Mouse (Mus musculus) spleen, adult 18-20 months (tissue): ENCODE results near the gene Pten.

ENCODE experiments used
- DNase-seq, 2 experiments: peaks; one replicate each; pipeline ENCODE4 v3.0.0; 2022; ENCODE audit warnings: mixed read lengths in 2 of 2

Pten gene

DNA sequence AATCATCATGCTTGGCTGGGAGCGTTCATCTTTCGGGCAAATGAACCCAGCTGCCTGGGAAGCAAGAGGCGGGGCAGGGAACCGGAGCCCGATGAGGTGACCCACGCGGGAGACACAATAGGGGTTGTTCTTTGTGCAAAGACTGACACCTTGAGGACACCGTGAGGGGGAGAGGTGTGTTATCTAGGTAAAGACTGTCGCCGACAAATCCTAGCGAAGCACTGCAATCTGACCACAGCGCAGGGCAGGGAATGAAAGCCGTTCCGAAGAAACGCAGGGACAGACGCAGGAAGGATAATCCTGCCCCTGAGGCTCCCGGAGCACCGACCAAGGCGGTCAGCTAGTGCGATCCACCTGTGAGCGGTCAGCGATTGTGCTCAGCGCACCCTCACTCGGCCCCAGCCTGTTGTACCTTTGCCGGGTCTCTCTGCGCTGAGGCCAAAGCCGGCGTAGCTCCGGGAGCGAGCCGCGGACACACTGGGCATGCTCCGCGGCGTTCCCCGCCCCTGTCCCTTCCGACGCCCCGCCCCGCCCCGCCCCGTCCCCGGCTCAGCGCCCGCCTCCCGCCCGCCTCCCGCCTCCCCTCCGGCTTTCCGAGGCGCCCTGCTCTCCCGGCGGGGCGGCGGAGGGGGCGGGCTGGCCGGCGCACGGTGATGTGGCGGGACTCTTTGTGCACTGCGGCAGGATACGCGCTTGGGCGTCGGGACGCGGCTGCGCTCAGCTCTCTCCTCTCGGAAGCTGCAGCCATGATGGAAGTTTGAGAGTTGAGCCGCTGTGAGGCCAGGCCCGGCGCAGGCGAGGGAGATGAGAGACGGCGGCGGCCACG, at the start of gene Pten:
Pten (plus strand) TSS at position 598 of the 826 bp plus-strand sequence.
- peak; percentile 95 to 96 for DNase-seq

DNA sequence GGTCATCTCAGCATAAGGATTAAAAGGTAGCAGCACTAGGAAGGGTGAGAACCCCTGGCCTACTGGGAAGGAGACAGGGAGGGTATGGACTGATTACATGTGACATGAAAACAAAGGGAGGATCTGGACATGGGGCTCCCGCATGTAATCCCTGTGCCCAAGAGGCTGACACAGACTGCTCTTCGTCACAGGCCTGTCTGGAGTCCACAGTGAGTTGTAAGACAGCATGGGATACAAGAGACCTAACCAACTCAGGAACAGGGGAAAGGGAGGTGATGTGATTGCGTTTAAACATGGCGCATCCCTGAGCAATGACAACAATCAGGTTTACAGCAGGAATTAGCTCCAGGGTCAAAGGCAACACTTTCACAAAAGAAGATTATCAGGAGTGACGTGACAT, 48.3 kb upstream of the Pten start:
- no peak for DNase-seq

DNA sequence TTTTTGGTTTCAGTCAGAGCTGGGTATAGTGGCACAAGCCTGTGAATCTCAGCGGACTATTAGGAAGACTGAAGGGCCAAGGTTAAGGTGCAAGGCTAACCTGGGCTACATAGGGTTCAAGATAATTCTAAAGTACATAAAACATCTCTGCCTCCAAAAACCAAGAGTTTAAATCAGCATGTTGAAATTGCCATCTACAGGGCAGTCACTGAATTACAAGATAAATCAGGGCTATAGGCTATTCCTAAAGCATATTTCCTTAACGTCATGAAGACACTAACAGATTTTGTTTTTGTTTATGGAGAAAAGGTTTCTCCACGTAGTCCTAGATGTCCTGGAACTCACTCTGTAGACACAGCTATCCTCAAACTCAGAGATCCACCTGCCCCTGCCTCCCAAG, 47.0 kb upstream of the Pten start:
- DNase-seq, result no peak

DNA sequence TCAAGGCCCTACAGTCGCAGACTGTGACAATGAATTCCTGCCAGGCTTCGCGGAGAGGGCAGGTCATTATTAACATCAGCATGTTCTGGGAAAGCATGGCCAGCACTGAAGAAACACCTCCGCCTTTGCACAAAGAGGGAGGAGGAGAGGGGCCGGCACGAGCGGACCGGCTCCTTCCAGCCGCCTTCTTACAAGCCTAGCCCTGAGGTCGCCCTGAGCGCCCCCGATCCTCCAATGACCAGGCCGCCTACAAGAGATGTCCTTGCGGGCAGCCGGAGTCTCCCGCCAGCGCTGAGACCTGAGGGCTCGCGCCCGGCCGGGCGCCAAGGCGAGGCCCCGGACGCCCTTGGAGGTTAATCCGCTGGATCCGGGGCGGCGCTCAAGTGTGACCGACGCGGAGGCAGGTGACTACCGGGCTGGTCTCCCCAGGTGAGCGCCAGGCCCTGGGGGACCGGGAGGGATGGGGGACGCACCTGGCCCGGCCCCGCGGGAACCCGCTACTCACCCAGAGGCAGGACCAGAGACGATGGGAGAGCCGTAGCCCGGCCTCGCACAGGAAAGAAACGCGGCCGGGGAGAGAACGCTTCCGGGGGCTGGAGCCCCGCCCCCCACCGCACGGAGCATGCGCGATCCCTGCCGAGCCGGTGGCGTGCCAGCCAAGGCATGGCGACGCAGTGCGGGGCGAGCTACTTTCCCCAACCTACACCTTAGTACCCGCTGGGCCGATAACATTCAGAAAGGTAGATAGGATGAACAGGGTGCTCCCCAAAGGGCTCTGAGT, 45.3 kb upstream of the Pten start:
- peak; percentile 84 to 94 for DNase-seq

DNA sequence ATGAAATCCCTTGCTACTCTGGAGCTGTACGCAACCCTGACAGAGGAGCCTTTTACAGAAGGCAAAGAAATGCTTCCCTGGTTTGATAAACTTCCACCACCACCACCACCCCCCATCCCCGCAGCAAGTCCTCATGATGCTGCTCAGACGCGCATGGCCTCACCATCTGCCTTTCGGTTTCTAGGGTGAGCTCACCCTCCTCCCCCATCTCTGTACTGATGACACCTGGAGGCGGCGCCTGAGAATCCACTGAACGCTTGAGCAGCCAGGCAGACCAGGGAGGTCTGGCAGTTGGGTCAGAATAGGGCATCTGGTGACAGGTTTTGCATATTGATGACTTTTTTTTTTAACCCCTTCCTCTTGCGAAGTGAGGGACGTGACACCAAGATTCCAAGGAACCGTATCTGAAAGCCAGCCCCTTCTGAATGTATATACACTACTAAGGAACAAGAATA, 44.7 kb upstream of the Pten start:
- DNase-seq, result peak; percentile 77 to 85

DNA sequence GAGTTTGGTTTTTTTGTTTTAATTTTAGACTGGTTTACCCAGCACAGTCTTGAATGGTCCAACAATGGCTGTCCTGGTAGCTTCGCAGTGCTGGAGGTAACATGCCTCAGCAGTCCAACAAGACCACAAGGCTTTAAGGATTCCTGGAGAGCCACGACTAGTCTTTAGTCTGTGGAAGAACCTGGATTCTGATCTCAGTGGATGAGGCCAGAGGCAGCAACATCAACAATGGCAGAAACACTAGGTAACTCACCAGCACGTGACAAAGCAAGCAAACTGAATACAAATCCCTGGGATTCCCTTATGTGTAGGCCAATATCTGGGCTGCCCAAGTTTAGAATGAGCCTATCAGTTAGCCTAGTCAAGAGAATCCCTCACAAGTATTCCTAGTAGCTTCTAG, 43.8 kb upstream of the Pten start:
- no peak for DNase-seq

DNA sequence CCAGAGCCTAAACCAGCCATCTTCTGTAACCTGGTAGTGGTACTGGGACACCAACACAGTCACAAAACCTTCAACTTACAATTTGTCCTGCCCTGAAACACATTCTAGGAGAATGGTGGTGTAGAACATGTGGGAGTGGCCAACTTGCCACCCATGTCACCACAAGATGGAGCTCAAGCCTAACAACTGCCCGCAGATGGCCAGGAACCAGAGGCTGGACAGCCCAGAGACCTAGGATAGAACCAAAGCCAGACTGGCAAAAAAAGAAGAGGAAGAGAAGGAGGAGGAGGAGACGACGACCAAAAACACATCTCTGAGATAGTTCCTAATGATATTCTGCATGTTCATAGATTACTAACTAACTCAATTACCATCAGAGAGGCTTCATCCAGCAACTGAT, 42.1 kb upstream of the Pten start:
- peak; percentile 55 to 73 for DNase-seq

DNA sequence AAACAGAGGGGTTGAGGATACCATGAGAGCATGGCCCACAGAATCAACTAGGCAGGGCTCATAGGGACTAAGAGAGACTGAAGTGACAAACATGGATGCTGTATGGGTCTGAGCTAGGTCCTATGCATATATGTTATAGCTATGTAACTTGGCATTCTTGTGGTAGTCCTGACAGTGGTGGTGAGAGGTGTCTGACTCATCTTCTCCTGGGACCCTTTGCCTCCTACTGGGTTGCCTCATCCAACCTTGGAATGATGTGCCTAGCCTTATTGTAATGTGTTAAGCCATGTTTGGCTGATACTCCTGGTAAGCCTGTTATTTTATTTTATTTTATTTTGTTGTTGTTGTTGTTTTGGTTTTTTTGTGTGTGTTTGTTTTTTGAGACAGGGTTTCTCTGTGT, 41.6 kb upstream of the Pten start:
- DNase-seq, result no peak

DNA sequence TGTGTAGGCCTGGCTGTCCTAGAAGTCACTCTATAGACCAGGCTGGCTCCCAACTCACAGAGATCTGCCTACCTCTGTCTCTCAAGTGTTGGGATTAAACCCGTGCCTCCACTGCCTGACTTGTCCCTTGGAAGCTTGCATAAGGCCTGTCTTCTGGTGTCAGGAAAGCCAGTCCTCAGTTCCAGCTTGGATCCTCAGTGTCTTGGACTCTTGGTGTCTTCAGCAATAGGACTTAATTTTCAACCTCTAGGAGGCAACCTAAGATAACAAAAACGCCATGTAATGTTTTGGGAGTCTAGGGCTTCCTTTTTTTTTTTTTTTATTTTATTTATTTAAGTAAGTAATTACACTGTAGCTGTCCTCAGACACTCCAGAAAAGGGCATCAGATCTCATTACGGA, 39.7 kb upstream of the Pten start:
- DNase-seq, result no peak

DNA sequence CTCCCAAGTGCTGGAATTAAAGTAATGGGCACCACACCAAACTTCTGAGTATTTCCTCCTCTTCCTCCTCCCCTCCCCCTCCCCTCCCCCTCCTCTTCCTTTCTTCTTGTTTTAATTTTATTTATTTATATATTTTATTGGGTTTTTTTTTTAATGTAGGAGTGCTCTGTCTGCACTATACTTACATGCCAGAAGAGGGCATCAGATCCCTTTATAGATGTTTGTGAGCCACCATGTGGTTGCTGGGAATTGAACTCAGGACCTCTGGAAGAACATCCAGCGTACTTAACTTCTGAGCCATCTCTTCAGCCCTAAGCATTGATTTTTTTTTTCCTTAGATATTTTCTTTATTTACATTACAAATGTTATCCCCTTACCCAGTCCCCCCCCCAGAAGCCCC, 37.0 kb upstream of the Pten start:
- no peak for DNase-seq

DNA sequence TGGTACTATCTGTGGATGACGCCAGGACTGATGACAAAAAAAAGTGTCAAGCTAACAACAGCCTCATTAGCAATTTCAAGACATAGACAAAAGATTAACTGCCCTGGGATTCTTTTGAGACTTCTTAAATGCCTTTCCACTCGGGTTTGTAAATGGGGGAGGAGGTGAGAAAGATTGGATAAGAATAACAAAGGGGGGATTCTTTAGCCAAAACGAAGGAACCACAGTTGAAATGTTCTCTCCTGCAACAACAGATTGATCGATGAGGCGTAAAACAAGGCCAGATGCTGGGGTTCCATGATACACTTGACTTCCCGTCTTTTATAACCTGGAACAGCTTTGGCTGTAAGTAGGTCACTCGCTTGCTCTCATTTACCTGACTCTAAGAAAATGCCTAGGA, 33.5 kb upstream of the Pten start:
- DNase-seq, result no peak

DNA sequence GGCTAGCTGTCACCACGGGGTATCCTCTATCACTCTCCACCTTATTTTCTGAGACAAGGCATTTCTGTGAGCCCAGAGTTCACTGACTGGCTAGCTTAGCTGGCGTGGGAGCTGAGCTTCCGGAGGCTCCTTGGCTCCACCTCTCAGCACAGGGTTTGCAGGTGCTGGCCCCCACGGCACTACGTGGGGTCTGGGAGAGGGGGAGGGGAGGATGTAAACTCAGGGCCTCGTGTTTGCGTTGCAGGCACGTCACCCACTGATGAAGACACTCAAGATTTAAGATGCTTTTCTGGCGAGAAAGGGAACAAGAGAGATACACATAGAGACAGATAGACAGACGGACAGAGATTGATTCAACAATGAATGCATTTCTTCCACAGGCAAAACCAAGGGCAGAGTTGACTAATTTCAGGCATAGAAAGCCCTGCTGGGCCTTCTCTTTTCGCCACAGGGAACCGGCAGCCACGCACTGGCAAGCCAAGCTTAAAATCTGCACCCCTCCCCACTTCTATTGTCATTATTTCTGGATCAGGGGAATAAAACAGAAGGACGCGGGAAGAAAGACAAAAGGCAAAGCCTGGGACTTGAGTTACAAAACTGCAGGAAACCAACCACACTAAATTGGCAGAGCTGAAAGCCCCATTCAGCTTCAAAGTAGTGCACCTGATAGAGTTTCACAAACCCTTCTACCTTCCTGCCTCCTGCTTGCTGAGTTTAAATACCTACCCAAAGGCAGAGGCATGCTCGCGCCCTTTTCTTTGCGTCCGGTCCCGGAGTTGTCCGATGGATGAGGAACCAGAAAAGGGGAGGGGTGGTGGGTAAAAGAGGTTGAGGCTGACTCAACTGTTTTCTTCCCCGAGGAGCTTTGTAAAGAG, 30.6 kb upstream of the Pten start:
- DNase-seq, result no peak

DNA sequence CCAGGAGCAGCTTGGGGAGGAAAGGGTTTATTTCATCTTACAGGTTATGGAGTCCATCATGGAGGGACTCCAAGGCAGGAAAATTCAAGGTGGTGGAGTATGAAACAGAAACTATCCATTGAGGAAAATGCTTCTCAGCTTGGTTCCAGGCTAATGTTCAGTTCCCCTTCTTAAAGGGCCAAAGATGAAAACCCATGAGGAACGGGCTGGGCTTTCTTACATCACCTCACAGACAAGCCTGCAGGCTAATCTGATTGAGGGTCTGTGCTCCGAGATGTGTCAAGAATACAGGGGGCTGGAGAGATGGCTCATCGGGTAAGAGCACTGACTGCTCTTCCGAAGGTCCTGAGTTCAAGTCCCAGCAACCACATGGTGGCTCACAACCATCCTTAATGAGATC, 27.5 kb upstream of the Pten start:
- DNase-seq, result no peak

DNA sequence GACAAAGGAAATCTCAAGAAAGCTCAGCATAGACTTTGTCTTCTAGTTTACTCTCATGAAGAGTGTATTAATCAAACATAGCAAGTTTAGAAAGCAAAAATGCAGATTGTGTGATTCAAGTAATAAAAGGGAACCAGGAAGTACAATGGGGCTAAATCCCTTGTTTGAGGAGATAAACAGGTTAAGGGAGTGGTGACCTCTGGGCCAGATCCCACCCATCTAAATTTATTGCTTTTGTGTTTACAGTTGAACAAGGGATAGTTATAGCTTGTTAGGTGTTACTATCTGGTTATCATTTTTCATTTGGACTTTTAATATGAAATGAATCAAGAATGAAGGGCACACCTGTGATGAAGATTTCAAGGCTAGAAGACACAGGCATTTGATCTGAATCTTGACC, 24.4 kb upstream of the Pten start:
- no peak for DNase-seq

DNA sequence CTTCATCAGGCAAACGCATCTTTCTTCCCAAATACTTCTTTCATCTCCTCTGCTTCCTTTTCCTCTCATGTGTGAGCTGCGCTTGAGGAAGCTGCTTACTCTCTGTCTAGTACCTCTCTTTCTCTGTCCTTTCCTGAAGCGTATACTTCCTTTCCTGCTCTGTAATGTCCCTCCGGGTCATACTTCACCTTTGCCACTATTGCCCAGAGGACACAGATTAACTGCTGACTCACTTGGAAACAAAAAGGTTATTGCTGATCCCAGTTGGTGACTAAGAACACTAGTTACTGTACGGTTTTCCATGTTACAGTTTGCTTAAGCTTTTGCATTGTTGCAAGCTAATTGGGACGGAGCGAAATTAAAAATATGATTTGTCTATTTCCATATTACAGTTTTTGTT, 19.5 kb upstream of the Pten start:
- no peak for DNase-seq

DNA sequence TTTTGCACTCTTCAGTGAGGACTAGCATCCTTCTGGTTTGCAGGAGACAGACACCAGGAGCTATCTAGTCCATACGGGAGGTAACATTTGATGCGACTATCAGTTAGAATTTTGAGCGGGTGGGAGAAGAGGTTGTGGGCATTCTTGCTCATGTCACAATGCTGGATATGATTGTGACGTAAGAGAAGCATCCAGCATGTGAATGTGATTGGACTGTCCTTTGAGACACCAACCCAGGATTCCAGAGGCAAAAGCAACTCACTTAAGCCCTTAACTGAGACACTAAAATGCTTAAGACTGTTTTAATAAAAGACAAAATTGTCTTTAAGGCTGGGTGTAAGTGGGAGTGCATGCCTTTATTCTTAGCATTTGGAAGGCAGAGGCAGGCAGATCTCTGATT, 17.6 kb upstream of the Pten start, which contains the start of gene Atad1:
Atad1 (minus strand) TSS at position 101 of the 400 bp plus-strand sequence.
- no peak for DNase-seq

DNA sequence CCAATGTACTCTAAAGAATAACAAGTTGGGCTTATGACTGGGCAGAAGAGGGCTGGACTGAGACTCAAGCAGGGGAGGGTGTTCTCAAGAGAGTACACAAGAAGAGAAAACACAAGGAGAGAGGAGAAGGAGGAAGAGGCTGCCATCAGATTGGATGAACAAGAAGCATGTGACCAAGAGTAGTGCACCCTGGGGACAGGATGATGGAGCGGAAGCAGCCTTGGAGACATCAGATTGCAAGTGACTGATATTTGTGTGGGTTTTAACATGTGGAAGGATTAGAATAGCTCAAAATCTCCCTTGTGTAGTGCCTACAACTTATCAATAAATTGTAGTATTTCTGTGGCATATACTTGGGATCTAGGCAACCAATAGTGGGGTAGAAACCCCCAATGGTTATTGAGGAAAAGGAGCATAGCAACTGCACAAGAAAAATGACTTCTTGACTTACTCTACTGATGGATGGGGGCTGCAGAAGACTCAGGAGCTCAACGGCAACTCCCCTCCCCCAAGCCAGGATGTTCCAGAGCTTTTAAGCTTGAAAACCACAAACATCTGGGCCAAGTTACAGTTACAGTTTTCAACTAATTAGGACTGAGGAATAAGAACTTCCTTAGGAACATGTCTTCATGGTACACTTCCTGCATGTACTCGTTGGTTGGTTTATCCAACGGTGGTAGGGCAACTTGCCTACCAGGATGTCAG, 16.5 kb upstream of the Pten start:
- no peak for DNase-seq

DNA sequence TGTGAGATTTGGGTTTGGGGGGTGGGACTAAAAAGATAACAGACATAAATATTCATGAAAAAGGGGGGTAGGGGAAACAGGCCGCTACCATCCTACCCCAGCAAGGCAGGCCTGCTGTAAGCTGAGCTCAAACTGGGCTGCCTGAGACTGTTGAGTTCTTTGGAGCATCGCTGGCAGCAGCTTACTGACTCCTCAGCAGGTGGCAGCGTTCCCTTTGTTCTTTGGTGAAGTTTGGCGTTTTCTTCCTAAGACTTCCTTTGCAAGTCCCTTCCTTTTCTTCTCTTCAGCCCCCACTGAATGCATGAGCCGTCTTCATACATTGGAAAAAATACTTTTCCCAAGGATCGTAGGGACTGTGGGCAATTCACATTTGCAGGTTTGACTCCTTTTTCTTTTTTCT, 7.9 kb upstream of the Pten start:
- peak; percentile 11 to 36 for DNase-seq

DNA sequence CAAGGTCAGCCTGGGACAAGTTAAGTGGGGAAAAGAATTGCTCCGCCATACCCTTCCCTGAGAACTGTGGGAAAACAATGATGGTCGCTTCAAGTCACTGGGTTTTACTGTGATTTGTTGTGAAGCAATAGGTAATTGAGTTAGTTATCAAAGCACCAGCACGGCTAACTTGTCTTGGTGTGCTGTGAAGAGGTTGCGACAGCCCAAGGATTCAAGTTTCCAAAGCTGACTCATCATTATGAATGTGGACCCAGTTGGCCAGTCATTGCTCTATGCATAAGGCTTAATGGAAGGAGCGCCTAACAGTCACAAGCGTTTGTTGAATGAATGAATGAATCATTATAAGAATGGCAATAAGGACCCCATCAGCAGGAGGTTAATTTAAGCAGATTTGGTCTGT, 4.9 kb upstream of the Pten start:
- no peak for DNase-seq

DNA sequence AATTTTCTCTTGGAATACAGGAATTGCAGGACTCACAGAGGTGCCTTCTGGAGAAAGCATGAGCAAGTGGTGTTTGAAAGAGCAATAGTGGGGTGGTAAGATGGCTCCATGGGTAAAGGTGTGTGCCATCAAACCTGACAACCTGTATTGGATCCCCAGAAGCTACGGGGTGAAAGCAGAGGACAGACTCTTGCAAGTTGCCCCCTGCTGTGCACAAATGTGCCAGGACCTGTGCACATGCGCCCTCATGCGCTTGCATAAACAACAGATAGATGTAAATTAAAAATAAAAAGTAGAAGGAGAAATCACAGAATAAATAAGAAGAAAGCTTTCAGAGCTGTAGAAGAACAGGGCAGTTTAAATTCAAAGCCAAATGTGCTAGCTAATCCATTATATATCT, 3.9 kb upstream of the Pten start:
- no peak for DNase-seq

DNA sequence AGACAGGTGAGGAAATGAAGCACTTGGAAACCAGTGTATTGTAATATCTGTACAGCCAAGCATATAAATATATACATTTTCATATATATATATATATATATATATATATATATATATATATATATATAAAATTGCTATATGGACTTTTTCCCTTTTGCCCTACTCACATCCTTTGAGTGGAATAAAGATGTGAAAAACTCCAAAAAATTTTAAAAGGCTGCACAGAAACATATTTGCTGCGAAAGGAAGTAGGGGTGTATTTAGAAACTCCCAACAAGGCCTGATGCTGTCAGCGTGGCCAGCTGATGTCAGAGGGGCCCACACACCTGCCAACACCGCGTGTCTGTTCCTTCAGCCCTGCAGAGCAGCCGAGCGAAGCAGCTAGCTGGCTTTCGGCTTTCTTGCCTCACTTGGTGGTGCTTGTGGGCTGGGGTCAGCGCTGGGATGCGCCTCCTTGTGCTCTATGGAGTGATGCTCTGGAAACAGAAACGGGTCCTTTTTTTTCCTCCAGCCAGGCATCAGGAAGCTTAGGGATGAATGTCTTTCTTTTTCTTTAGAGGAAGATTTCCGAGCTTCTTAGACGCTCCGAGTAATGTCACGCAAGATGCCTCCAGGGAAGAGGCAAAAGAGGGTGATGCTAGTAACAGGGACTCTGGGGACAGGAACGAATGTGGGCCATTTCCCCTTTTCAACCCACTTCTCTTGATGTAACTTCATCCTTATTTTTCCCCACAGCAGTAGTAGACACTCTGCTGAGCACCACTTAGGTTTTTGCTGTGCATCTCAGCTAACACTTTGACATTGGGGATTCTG, 2.9 kb upstream of the Pten start:
- DNase-seq, result peak; percentile 31 to 34
